Mouse (Mus musculus) limb, embryonic 15.5 days (tissue): Measurements from ENCODE around the gene Olfr761. TPM values are rescaled to one million over a fixed set of nuclear protein-coding genes. Genes with fewer than 3 reads are reported as not detected.
"Not testable (repeated sequence)": the region's sequence is repeated elsewhere in the genome, so short reads cannot be mapped to it uniquely, and the experiment has no call there.

Source experiments
- ATAC-seq: fragments of 200-750 bp; cut with Nextera tagmentation; 2 replicates; pipeline ENCODE4 v1.8.0; 2017; ENCODE audit warnings: low read depth, moderate TSS enrichment; ENCODE audit not compliant: insufficient number of reproducible peaks, low FRiP score, low TSS enrichment
- H3K27ac ChIP-seq: fragments of 300-500 bp; sonication (generic); 2 replicates; pipeline ENCODE4 v1.5.1; 2015; ENCODE audit warnings: moderate library complexity, mild to moderate bottlenecking, inconsistent platforms
- H3K27me3 ChIP-seq: fragments of 300-500 bp; sonication (generic); 2 replicates; pipeline ENCODE4 v1.6.1; 2015; ENCODE audit warnings: inconsistent platforms
- H3K36me3 ChIP-seq: fragments of 300-500 bp; sonication (generic); 2 replicates; pipeline ENCODE4 v1.6.1; 2015; ENCODE audit warnings: inconsistent platforms
- H3K4me1 ChIP-seq: fragments of 300-500 bp; sonication (generic); 2 replicates; pipeline ENCODE4 v1.6.1; 2015; ENCODE audit warnings: inconsistent platforms
- H3K4me2 ChIP-seq: fragments of 300-500 bp; sonication (generic); 2 replicates; pipeline ENCODE4 v1.6.1; 2015; ENCODE audit warnings: mild to moderate bottlenecking, inconsistent platforms
- H3K4me3 ChIP-seq: fragments of 300-500 bp; sonication (generic); 2 replicates; pipeline ENCODE4 v1.5.1; 2015; ENCODE audit warnings: mild to moderate bottlenecking, inconsistent platforms
- H3K9ac ChIP-seq: fragments of 300-500 bp; sonication (generic); 2 replicates; pipeline ENCODE4 v1.6.1; 2015; ENCODE audit warnings: inconsistent platforms
- H3K9me3 ChIP-seq: fragments of 300-500 bp; sonication (generic); 2 replicates; pipeline ENCODE4 v1.6.1; 2016; ENCODE audit warnings: inconsistent platforms
- WGBS: fragments of 180-500 bp; shearing (Covaris S2); methylation state at CpG from one replicate; pipeline ENCODE4 v1.1.7; 2015; 5-methylcytosine and 5-hydroxymethylcytosine counted together
- polyA plus RNA-seq: library from polyadenylated mRNA; unstranded; fragments of >200 nt; fragmentation: Nextera tagmentation; extraction: Ambion mirVana; gene quantifications from 2 replicates; pipeline ENCODE4 v1.2.1, GENCODE M21; 2015

The Olfr761 gene
- not detected in 2 replicates for polyA plus RNA-seq

- no peaks in the 10 kb centered on the region for H3K9me3 ChIP-seq
- no peak within 1 kb of the TSS for H3K4me3 ChIP-seq
- no peak within 1 kb of the TSS for H3K27ac ChIP-seq
- no peak for ATAC-seq
- H3K9ac ChIP-seq: no peak within 1 kb of the TSS
- no peaks in the 10 kb centered on the region for H3K27me3 ChIP-seq
- no peaks in the 10 kb centered on the region for H3K36me3 ChIP-seq
- 73% methylated on average over 2 of the region's 2 CpGs for whole genome bisulfite sequencing
- no peaks in the 10 kb centered on the region for H3K4me1 ChIP-seq
- H3K4me2 ChIP-seq: no peak within 1 kb of the TSS
Measured at GRCm38 (mm10) chr17:37952979-37953378, at the start of gene Olfr761. Gene Olfr761 (minus strand): TSS chr17:37953079.

GRCm38 (mm10) chr17:37995635-37996307, 42.9 kb upstream of the Olfr761 start:
- H3K4me2 ChIP-seq: no peak overlapping the region
- H3K27ac ChIP-seq: no peak overlapping the region
- no peaks in the 10 kb centered on the region for H3K9me3 ChIP-seq
- no peaks in the 10 kb centered on the region for H3K4me1 ChIP-seq
- 57% methylated on average over 10 of the region's 10 CpGs for WGBS
- no peaks in the 10 kb centered on the region for H3K36me3 ChIP-seq
- no peak overlapping the region for H3K4me3 ChIP-seq
- H3K27me3 ChIP-seq: no peaks in the 10 kb centered on the region
- no peak for ATAC-seq
- no peak overlapping the region for H3K9ac ChIP-seq

GRCm38 (mm10) chr17:37990453-37990961, 37.6 kb upstream of the Olfr761 start:
- Histone ChIP-seq H3K4me3 (no peak overlapping the region), H3K36me3 (no peaks in the 10 kb centered on the region), H3K9me3 (no peaks in the 10 kb centered on the region), H3K4me2 (no peak overlapping the region), H3K27ac (no peak overlapping the region), H3K4me1 (no peaks in the 10 kb centered on the region), H3K9ac (no peak overlapping the region), H3K27me3 (no peaks in the 10 kb centered on the region)
- 49% methylated on average over 3 of the region's 3 CpGs for WGBS
- ATAC-seq: no peak

GRCm38 (mm10) chr17:37973591-37973990, 20.7 kb upstream of the Olfr761 start:
- H3K27ac ChIP-seq: no peak overlapping the region
- H3K9ac ChIP-seq: no peak overlapping the region

GRCm38 (mm10) chr17:37920248-37920647, 32.6 kb downstream of the Olfr761 start, which contains the start of gene Olfr128:
Gene Olfr128 (plus strand): TSS chr17:37920548.
- Histone ChIP-seq H3K4me2 (no peak within 1 kb of the TSS), H3K9me3 (no peaks in the 10 kb centered on the region), H3K9ac (no peak within 1 kb of the TSS), H3K36me3 (no peaks in the 10 kb centered on the region), H3K4me1 (no peaks in the 10 kb centered on the region), H3K27me3 (no peaks in the 10 kb centered on the region), H3K4me3 (no peak within 1 kb of the TSS), H3K27ac (no peak within 1 kb of the TSS)
- ATAC-seq: no peak

More at GRCm38 (mm10) chr17:37973591-37973990, 20.7 kb upstream of the Olfr761 start:
- 86% methylated on average over 3 of the region's 3 CpGs for WGBS
- H3K4me3 ChIP-seq: no peak overlapping the region
- no peaks in the 10 kb centered on the region for H3K9me3 ChIP-seq
- ATAC-seq: no peak
- H3K4me1 ChIP-seq: no peaks in the 10 kb centered on the region
- no peak overlapping the region for H3K4me2 ChIP-seq
- H3K36me3 ChIP-seq: no peaks in the 10 kb centered on the region
- H3K27me3 ChIP-seq: no peaks in the 10 kb centered on the region

GRCm38 (mm10) chr17:37906821-37907220, 46.1 kb downstream of the Olfr761 start:
- ATAC-seq, H3K4me1 ChIP-seq, H3K4me2 ChIP-seq, H3K9me3 ChIP-seq, H3K4me3 ChIP-seq, H3K36me3 ChIP-seq, H3K27me3 ChIP-seq, H3K9ac ChIP-seq, H3K27ac ChIP-seq: not testable (repeated sequence)
- 64% methylated on average over 8 of the region's 8 CpGs for WGBS

Other genes starting within 250 kb of the Olfr761 start
- not detected in 2 replicates for gene Olfr120, start 231.3 kb downstream of the Olfr761 start, polyA plus RNA-seq
- gene Olfr121, start 204.2 kb downstream of the Olfr761 start, polyA plus RNA-seq: not detected in 2 replicates
- gene Olfr122, start 184.5 kb downstream of the Olfr761 start, polyA plus RNA-seq: not detected in 2 replicates
- not detected in 2 replicates for gene Olfr123, start 159.6 kb downstream of the Olfr761 start, polyA plus RNA-seq
- gene Olfr124, start 153.2 kb downstream of the Olfr761 start, polyA plus RNA-seq: not detected in 2 replicates
- gene Olfr125, start 120.1 kb downstream of the Olfr761 start, polyA plus RNA-seq: not detected in 2 replicates
- gene Olfr126, start 105.6 kb downstream of the Olfr761 start, polyA plus RNA-seq: not detected in 2 replicates
- gene Olfr127, start 52.6 kb downstream of the Olfr761 start, polyA plus RNA-seq: not detected in 2 replicates
- gene Olfr128, start 32.5 kb downstream of the Olfr761 start, polyA plus RNA-seq: not detected in 2 replicates
- not detected in 2 replicates for gene Olfr129, start 107.0 kb upstream of the Olfr761 start, polyA plus RNA-seq
- gene Olfr130, start 110.8 kb upstream of the Olfr761 start, polyA plus RNA-seq: not detected in 2 replicates
- gene Olfr131, start 135.6 kb upstream of the Olfr761 start, polyA plus RNA-seq: not detected in 2 replicates
- gene Olfr132, start 181.4 kb upstream of the Olfr761 start, polyA plus RNA-seq: not detected in 2 replicates
- gene Olfr133, start 192.2 kb upstream of the Olfr761 start, polyA plus RNA-seq: not detected in 2 replicates
- gene Olfr134, start 218.3 kb upstream of the Olfr761 start, polyA plus RNA-seq: not detected in 2 replicates